Mouse (Mus musculus): ENCODE results near the gene Ech1.

The Ech1 gene

DNA sequence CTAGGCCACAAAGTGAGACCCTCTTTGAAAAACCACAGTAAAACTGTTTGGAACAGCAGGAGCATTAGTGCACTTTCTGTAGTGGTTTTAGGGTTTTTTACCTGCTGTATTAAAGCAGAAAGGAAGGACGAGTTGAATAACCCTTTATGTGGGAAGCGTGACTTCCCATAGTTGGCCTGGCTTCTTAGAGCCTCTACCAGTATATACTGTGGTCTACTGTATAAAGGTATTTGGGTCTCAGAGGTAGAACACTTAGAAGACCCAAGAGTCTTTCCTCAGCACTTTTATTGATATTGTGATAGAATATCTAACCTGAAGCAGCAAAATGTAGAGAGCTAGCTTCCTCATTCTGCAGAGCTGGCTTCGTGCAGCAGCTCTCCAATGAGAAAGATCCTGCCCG is 5.4 kb upstream of the Ech1 start:
- no peak for DNase-seq (ENCODE audit: low read depth)

DNA sequence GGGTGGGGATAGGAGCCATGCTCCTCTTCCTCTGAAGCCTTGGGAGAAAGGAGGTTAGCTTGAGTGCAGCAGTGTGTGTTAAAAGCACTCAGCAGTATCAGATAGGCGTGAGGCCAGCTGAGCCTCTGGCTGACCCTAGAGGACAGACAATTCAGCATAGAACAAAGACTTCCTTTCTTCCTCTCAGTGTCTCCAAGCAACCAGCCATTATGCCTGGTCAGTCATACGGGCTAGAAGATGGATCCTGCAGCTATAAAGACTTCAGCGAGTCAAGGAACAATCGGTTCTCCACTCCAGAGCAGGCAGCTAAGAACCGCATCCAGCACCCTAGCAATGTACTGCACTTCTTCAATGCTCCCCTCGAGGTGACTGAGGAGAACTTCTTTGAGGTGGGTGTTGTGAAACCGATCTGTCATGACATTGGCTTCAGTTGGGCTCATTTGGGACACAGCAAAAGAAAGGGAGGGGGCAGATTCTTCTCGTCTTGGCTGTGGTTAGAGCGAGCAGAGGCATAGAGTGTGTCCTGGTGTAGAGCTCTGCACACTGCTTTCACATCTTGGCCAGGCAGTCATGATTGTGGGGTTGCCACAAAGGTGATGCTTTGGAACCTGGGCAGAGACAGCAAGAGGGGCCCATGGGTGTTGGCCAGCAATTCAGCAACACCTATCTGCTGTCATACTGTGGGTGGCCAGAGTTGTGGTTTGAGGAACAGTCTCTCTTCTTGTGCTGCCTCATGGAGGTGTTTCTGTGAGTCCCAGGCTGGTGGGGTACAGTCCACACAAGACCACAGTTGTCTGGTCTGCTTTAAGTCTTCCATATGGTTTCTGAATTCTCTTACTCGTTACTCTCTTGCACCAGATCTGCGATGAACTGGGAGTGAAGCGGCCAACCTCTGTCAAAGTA is 4.4 kb upstream of the Ech1 start:
- DNase-seq (ENCODE audit: low read depth) = no peak

DNA sequence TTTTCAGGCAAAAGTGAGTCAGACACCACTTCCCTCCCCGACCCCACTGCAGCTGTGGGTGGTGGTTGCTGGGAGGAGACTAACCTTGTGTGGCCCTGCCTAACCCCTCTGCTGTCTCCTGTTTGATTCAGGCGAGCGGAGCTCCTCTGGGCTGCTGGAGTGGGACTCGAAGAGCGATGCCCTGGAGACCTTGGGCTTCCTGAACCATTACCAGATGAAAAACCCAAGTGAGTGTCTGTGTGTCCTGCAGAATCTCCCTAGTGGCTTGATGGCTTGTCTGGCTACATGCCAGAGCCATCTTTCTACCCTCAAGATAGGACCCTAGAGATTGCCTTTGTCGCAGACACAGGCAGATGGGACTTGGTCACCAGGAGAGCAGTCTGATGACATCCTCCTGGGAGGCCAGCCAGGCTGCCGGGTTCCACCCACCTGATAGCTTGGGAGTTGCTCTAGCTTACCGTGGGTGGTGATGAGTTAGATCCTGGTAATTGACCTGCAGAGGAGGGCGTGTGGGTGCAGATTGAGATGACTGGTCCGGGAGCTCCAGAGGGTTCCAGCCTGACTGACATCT is 3.7 kb upstream of the Ech1 start:
- DNase-seq (ENCODE audit: low read depth) = no peak

DNA sequence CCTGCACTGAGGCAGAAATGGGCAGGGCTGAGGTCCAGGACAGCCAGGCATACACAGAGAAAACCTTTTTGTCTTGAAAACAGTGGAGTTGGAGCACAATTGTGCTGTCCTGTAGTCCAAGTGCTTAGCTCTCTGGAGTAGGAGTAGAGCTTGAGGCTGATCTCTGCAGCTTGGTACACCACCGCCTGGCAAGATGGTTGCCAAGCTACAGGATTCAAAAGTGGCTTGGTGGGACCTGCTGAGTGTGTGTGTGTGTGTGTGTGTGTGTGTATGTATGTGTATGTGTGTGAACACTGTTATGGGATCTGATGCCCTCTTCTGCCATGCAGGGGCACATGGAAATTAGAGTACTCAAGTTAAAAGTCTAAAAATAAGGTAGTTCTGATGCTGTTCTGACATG is 2.5 kb upstream of the Ech1 start:
- no peak for DNase-seq (ENCODE audit: low read depth)

DNA sequence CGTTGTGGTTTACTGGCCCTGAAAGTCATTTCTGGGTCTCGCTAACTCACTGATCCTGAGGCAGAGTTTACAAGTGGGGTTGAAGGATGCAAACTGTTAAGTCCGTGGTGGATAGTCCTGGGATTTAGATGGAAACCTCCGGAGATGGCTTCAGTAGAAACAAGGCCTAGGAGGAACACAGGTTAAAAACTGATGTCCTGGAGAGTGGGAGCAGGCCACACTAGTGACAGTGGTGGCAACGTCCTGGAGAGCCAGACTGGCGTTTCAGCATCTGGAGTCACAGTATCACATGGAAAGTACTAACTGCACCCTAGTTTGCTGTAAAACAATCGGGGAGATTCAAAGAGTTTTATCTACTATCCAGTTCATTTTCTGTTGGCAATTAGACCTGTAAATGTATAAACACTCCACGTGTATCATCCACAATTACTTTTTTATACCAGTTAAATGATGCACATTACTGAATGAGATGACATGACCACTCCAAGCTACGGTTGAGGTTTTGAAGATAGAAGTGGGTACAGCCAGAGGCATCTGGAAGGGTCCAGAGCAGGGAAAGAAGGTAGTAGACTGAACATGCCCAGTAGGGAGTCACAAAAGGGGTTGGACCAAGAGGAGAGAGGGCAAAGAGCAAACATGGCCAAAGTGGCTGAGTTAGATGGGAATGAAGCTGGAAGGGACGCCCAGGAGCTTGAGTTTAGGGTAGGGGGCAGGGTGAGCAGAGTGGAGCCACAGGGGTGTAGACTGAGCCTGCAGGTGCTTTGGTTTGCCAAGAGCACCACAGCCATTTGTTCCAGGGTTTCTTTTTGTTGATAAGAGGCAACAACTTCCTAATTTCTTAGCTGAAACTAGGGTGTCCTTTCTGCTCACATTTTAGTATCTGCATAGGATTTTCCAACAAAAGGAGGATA is 1.8 kb upstream of the Ech1 start:
- no peak for DNase-seq (ENCODE audit: low read depth)

DNA sequence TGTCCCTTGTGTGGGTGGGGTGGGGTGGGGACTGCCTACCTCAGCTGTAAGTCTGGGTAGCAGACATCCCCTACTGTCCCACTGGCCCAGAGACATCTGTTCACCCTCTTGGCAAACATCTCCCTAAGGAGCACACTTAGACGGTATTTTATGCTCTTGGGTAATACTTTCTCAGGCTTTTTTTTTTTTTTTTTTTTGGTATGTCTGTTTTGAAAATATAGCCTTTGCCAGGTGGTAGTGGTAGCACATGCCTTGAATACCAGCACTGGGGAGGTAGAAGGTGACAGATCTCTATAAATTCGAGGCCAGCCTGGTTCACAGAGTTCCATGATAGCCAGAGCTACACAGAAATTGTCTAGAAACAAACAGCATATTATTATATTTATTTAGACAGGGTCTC is 1.1 kb upstream of the Ech1 start:
- no peak for DNase-seq (ENCODE audit: low read depth)

DNA sequence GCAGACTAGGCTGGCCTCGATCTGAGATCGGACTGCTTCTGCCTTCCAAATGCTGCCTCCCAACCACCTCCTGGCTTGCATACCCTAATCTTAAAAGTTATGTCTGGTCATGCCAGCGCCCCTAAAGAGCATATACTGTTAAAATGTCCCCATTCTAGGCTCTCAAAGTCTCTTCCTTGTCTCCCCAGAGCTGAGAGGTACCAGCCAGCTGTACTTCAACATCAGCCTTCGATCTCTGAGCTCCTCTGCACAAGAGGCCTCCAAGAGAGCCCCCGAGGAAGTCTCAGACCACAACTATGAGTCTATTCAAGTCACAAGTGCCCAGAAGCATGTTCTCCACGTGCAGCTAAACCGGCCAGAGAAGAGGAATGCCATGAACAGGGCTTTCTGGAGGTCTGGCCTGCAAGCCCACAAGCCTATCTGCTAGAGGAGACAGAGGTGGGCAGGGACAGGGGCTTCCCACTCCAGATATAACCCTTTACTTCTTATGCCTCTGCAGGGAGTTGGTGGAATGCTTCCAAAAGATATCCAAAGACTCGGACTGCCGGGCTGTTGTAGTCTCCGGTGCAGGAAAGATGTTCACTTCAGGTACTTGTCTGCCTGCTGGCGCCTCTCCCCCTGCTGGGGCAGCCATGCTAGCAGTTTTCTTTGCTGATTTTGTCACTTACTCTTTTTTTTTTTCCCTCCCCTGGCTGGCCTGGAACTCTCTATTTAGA is 827 bp downstream of the Ech1 start:
- no peak for DNase-seq (ENCODE audit: low read depth)

DNA sequence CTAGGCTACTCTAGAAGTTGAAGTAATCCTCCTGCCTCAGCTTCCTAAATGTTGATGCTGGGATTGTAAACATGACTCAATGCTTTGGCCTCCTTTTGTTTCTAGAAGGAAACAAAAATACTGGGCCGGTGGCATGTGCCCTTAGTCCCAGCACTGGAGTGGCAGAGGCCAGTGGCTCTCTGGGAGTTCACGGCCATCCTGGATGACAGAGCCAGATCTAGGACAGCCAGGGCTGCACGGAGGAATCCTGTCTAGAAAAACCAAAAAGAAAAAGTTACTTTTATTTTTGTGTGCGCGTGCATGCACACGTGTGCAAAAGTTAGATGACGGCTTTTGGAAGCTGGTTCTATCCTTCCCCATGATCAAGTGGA is 1.4 kb downstream of the Ech1 start:
- DNase-seq (ENCODE audit: low read depth) = no peak

DNA sequence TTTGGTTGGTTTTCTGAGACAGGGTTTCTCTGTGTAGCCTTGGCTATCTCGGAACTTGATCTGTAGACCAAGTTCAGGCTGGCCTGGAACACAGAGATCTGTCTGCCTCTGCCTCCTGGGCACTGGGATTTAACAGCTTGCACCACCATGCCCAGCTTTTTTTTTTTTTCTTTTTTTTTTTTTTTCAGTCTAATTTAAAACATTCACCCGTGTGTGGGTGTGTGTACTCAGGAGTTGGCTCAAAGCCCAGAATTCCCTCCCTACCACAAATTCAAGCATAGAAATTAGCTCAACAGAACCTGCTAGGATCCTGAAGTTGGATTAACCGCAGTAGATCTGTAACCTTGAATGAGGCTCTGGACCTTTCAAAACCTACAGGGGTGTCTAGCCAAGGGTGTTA is 2.3 kb downstream of the Ech1 start:
- no peak for DNase-seq (ENCODE audit: low read depth)

DNA sequence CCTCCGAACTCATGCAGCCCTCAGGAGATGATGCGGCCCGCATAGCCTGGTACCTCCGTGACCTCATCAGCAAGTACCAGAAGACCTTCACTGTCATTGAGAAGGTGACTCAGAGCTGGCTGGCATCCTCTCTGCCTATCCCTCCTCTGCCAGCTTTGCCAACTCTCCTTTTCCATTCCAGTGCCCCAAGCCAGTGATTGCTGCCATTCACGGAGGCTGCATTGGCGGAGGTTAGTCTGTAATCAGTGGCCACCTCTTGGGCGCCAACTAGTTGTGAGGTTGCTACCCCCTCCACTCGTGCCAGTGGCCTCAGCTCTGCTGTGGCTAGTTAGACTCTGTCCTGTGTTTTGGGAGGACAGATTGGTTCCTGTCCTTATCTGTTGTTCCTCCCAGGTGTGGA is 4.8 kb downstream of the Ech1 start:
- DNase-seq (ENCODE audit: low read depth) = no peak

DNA sequence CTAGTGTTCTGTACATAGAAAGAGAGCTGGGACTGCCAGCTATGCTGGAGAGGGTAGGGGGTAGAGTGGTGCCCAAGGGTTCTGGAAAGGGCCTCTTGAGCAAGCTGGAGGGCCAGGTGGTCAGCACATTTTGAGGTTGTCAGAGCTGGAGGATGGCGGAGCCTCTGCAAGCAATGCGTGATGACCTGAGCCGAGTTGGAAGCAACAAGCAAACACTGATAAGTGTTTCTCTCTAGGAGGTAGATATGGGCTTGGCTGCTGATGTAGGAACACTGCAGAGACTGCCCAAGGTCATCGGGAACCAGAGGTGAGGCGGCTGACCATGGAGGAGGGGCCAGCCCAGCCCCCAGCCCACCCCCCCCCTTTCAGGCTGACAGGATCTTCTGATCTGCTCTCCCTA is 6.0 kb downstream of the Ech1 start:
- DNase-seq (ENCODE audit: low read depth) = no peak

DNA sequence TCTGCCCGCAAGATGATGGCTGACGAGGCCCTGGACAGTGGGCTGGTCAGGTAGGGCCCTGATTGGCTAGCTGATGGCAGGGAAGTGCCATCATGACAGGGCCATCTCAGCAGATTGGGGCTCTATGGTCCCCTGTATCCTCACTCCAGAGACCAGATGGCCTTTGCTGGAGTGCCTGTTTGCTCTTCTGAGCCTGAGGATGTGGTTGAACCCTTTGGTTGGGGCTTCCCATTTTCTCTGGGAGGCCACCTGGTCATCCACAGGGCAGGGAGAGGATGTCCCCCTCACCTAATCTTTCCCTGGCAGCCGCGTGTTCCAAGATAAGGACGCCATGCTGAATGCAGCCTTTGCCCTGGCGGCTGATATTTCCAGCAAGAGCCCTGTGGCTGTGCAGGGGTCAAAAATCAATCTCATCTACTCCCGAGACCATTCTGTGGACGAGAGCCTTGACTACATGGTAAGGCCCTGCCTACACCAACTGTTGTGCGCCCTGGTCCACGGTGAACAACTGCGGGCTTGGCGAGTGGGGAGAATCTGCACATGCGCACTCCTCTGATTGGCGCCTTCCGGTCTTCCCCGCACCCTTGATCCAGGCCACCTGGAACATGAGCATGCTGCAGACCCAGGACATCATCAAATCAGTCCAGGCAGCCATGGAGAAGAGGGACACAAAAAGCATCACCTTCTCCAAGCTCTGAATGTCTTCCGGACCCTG is 6.6 kb downstream of the Ech1 start:
- DNase-seq (ENCODE audit: low read depth) = no peak

DNA sequence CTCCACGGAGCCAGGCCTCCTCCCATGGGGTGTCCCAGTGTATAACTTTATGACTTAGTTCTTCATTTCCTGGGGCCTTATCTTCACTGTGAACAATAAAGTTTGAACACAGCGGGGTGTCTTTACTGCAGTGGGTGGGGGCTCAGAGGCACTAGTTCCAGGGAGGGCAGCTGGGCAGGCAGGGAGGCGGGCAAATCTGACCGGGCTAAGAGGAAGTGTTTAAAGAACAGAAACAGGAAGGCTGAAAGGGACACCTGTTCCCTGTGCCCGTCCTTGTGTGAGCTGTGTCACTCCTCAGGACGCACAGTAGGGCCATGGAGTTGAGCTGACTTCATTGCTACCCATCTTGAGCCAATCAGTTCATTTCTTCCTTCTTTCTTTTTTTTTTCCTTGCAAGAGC is 7.1 kb downstream of the Ech1 start:
- no peak for DNase-seq (ENCODE audit: low read depth)

DNA sequence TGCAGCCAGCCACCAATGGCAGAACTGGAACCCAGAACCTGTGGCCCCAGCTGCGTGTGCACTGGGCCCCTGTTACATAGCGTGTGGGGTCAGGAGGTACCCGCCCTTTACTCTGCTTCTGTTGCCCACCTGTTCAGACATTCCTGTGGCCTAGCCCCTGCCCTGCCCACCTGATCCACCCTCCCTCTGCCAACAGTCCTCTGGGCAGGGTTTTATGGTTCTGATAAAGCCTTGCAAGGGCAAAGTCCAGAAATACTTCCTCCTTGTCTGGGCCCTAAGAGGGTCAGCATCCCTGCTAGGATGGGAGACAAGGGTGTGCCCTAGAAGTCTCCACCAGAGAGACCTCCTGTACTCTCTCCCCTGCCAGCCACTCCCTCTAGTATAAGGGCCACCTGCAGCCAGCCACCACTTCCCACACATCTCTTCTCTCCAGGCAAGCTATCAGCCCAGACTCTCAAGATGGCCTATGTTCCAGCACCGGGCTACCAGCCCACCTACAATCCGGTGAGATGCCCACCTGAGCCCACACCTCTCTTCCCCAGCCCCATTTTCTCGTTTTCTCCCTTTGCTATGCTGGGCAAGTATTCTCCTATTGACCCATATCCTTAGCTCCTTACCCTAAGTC is 8.8 kb downstream of the Ech1 start, which contains the start of gene Lgals4:
Lgals4 (plus strand) TSS at position 132 of the 625 bp plus-strand sequence.
- no peak for DNase-seq (ENCODE audit: low read depth)

DNA sequence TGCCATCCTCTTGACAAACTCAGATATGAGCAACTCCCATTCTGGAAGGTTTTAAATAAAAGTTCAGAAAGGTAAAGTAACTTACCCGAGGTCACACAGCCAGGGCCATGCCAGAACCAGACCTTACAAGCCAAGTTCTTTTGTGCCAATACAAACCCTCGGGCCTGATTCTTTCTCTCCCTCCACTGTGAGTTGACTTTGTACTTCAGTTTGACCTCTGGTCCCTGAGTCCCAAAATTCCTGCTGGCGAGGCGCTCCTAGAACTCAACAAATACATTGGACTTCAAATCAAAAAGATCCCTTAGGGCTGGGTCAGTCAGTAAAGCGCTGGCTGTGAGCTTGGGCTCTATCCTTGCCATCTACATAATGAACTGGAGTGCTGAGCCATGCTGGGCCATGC is 11.9 kb downstream of the Ech1 start:
- no peak for DNase-seq (ENCODE audit: low read depth)

DNA sequence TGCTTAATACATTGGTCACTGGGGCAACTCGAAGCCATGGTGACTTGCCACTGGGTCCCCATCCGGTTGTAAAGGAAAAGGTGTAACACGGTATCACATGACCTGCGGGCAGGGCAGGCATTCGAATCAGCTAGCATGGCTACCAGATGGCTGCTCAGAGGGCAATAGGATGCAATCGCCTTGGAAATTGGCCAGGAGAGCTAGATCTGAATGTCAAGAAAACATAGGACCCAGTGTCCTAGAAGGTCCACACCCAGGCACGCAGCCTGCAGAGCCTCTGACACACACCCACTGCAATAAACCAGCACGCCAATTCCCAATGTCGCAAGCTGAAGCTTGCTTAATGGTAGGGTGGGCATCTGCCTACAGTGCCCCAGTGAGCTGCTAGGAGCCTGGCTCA is 13.3 kb downstream of the Ech1 start:
- DNase-seq (ENCODE audit: low read depth) = no peak

DNA sequence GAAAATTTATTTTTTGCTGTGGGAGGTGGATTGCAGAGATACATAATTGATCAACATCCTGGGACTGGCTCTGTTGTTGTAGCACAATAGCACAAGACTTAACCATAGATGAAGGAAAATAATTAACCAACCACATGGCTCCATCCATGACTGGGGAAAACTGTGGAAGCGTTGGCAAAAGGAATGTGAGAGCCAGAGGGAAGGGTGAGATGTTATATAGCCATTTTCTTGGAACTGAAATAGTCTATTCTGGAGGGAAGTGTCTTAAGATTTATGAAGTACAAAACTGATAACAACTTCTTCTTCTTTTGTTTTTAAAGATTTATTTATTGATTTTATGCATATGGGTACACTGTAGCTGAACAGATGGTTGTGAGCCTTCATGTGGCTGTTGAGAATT is 22.3 kb downstream of the Ech1 start:
- DNase-seq (ENCODE audit: low read depth) = no peak

DNA sequence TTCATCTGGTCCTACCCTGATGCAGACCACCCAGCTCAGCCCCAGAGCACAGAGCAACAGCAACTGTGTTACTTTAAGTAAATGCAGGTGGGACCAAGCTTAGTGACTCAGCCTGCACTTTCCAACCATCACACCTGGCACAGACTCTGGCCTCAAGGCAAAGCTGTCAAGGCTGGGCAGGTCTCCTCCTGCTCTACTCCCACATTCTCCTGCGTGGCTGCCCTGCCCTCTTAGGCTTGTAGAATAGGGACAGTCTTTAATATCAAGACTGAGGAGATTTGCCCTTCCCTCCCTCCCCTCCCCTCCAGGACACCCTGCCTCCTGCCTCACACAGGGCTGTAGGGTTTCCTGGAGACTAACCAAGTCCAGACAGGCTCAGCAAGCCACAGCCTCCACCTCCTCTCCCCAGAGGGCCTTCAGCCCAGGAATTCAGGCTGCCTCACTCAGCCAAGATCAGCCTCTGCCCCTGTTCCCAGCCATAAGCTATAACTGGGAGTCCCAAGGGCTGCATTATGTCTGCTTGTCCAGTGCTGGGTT is 24.8 kb downstream of the Ech1 start:
- DNase-seq (ENCODE audit: low read depth) = no peak

DNA sequence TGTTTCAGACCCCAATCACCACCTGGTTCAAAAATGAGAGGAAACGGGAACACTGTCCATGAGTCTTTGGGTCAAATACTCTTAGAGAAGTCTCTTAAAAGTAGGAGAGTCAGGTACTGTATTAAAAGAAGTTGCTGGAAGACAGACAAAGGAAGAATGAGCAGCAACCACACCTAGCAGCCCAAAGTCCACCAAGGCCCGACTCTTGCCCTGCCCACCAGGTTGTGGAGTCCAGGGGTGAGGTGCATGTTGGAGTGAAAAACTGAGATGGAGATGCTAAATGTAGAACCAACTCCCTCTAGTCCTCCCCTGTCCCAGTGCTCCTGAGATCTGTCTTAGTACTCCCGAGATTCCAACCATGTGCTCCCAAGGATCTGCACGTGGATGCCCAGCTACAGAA is 25.6 kb downstream of the Ech1 start:
- no peak for DNase-seq (ENCODE audit: low read depth)

DNA sequence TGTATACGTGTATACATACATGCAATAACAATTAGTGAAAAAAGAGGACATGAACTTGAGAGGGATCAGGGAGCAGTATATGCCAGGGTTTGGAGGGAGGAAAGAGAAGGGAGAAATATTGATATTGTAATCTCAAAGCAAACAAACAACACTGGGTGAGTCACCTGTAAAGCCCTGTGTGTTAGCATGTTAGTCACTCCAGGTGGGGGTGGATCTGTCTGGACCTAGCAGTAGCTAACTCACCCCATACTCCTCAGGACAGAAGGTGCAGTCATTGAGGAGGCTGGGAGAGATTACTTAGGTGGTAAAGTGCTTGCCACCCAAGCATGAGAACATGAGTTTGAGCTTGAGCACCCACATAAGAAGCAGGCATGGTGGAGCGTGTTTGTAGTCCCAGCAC is 34.9 kb downstream of the Ech1 start:
- no peak for DNase-seq (ENCODE audit: low read depth)

DNA sequence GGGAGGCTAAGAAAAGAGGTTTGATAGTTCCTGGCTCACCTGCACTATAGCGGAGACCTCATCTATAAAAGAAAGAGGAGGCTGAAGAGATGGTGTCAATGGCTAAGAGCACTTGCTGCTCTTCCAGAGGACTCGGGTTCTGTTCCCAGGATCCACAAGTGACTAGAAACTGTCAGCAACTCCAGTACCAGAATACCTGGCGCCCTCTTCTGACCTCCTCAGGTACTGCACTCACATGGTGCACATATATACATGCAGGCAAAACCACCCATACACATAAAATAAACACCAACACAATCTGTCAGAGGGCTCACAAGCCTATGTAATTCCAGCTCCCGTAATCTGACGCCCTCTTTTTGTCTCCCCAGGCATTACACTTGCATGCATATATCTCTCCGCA is 35.9 kb downstream of the Ech1 start:
- DNase-seq (ENCODE audit: low read depth) = no peak
